Mouse (Mus musculus): Measurements from ENCODE around the gene Asf1b.

GRCm38 (mm10) chr8:83924585-83924984, 30.7 kb upstream of the Asf1b start:
- TF ChIP-seq POLR2A (IDR thresholded peaks at IDR 0.05; ENCODE audit: low read depth, low read length) (no peak), CTCF (conservative IDR thresholded peaks at IDR 0.05; ENCODE audit: insufficient read depth, insufficient read length, low read depth, low read length) (no peak)

Measured in kidney, adult 2 months (tissue).